Mouse (Mus musculus) limb, embryonic 12.5 days (tissue): ENCODE data around the gene Folr2. TPM values are rescaled to one million over a fixed set of nuclear protein-coding genes. Genes with fewer than 3 reads are reported as not detected.

Source experiments
- ATAC-seq: fragments of 200-750 bp; cut with Nextera tagmentation; 2 replicates; pipeline ENCODE4 v1.8.0; 2017; ENCODE audit warnings: low read depth, moderate TSS enrichment; ENCODE audit not compliant: insufficient number of reproducible peaks, insufficient read depth, low FRiP score, low TSS enrichment
- H3K27ac ChIP-seq: fragments of 300-500 bp; sonication (generic); 2 replicates; pipeline ENCODE4 v1.5.1; 2016; ENCODE audit warnings: mild to moderate bottlenecking, moderate library complexity
- H3K27me3 ChIP-seq: fragments of 300-500 bp; sonication (generic); 2 replicates; pipeline ENCODE4 v1.6.1; 2016; ENCODE audit warnings: mild to moderate bottlenecking, moderate library complexity
- H3K36me3 ChIP-seq: fragments of 300-500 bp; sonication (generic); 2 replicates; pipeline ENCODE4 v1.6.1; 2016; ENCODE audit warnings: mild to moderate bottlenecking, moderate library complexity
- H3K4me1 ChIP-seq: fragments of 300-500 bp; sonication (generic); replicated peaks from 2 replicates; pipeline ENCODE4 v1.6.1; 2016
- H3K4me2 ChIP-seq: fragments of 300-500 bp; sonication (generic); 2 replicates; pipeline ENCODE4 v1.6.1; 2016; ENCODE audit warnings: mild to moderate bottlenecking, moderate library complexity
- H3K4me3 ChIP-seq: fragments of 300-500 bp; sonication (generic); replicated peaks from 2 replicates; pipeline ENCODE4 v1.5.1; 2016; ENCODE audit warnings: mild to moderate bottlenecking
- H3K9ac ChIP-seq: fragments of 300-500 bp; sonication (generic); replicated peaks from 2 replicates; pipeline ENCODE4 v1.6.1; 2016; ENCODE audit warnings: mild to moderate bottlenecking, moderate library complexity
- H3K9me3 ChIP-seq: fragments of 300-500 bp; sonication (generic); 2 replicates; pipeline ENCODE4 v1.6.1; 2016; ENCODE audit warnings: mild to moderate bottlenecking, moderate library complexity
- WGBS: fragments of 180-500 bp; shearing (Covaris S2); methylation state at CpG from one replicate; pipeline ENCODE4 v1.1.7; 2016; 5-methylcytosine and 5-hydroxymethylcytosine counted together
- polyA plus RNA-seq: library from polyadenylated mRNA; unstranded; fragments of >200 nt; fragmentation: Nextera tagmentation; extraction: Ambion mirVana; gene quantifications from 2 replicates; pipeline ENCODE4 v1.2.1, GENCODE M21; 2016

Folr2 gene
- polyA plus RNA-seq, 1 experiment from 2014 or later: not detected

DNA sequence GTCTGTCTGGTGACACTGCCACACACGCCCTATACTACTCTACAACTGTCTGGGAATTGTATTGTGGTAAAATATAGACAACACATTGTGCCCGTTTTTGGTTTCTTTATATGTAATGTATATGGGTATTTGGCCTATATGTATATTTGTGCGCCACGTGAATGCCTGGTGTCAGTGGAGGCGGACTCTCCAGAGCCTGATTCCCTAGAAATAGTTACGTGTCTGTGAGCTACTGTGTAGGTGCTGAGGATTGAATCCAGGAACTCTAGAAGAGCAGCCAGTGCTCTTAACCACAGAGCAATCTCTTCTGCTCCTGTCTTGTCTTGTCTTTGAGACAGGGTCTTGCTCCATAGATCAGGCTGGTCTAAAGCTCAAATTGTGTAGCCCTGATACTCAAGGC is 29.3 kb upstream of the Folr2 start:
- H3K4me1 ChIP-seq: no peaks in the 10 kb centered on the region
- 82% methylated on average over 6 of the region's 6 CpGs for WGBS
- H3K9me3 ChIP-seq: no peaks in the 10 kb centered on the region
- H3K4me3 ChIP-seq: no peak overlapping the region
- ATAC-seq: no peak
- H3K27ac ChIP-seq: no peak overlapping the region
- H3K4me2 ChIP-seq: no peak overlapping the region
- H3K9ac ChIP-seq: no peak overlapping the region
- peaks cover 3% of the 10 kb centered on the region; the same call in 1 of the 2 replicates for H3K27me3 ChIP-seq
- no peaks in the 10 kb centered on the region for H3K36me3 ChIP-seq

DNA sequence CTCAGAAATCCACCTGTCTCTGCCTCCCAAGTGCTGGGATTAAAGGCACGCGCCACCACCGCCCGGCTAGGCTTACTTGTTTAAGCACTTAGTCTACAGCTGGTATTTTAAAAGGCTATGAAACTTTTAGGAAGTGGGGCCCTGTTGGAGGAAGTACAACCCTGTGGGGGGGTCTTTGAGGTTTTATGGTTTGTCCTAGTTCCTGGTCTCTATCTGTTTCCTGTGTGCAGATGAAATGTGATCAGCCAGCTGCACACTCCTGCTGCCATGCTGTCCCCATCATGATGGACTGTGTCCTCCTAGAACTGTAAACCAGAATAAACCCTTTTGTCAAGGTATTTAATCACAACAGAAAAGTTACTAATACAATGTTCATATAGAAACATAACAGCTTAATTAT is 27.2 kb upstream of the Folr2 start:
- H3K4me1 ChIP-seq: no peaks in the 10 kb centered on the region
- WGBS: 86% methylated on average over 4 of the region's 4 CpGs
- no peaks in the 10 kb centered on the region for H3K36me3 ChIP-seq
- H3K4me2 ChIP-seq: no peak overlapping the region
- H3K9ac ChIP-seq: no peak overlapping the region
- ATAC-seq: no peak
- no peak overlapping the region for H3K4me3 ChIP-seq
- no peak overlapping the region for H3K27ac ChIP-seq
- H3K9me3 ChIP-seq: no peaks in the 10 kb centered on the region
- no peaks in the 10 kb centered on the region for H3K27me3 ChIP-seq

DNA sequence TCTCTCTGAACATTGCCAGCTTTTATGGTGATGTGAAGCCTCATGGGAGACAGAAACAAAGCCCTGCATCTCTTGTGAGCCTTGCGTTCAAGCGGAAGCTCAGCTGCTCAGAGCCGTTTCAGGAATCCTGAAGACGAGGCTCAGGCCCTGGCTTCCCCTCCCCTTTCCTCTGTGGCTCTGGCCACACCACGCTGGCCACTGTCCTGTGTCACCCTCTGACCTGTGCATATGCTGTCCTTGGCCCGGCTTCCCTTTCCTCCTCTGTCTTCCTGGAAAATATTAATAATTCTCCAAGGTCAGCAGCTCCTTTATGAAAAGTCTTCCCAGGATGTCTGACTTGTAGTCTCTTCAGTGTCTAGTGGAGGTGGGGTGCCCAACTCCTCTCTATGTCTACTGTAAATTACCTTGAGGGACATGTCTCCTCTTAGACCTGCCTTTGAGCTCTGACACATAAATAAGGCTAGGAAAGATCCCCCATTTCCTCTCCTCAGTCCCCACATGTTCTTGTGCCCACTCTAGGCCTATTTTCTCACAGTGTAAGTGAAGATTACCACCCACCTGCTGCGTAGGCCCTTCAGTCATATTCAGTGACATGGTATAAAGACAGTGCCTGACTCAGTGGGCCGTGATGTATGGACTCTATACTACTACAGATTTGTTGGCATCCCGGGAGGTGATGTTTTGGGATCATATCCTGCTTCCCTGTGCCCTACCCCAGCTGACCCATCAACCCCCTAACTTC is 25.6 kb upstream of the Folr2 start:
- no peak overlapping the region for H3K9ac ChIP-seq
- no peaks in the 10 kb centered on the region for H3K36me3 ChIP-seq
- no peak overlapping the region for H3K4me3 ChIP-seq
- H3K27ac ChIP-seq: no peak overlapping the region
- H3K4me1 ChIP-seq: no peaks in the 10 kb centered on the region
- no peaks in the 10 kb centered on the region for H3K27me3 ChIP-seq
- no peaks in the 10 kb centered on the region for H3K9me3 ChIP-seq
- H3K4me2 ChIP-seq: no peak overlapping the region
- no peak; the same call in 1 of the 2 replicates for ATAC-seq
- 69% methylated on average over 9 of the region's 9 CpGs for WGBS

DNA sequence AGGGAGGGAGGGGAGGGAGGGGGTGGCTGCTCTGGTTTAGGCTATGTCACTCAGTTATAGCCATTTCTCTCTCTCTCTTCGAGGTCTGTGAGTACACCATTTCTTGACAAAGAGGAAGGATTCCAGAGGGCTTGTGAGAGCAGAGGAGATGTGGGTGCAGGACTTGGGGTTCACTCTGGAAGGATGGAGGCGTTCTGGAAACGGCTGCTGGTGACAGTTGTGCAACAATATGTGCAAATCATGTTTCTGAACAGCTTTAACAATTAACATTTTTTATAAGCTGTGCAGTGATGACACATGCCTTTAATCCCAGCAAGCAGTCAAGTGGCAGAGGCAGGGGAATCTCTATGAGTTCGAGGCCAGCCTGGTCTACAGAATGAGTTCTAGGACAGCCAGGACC is 23.9 kb upstream of the Folr2 start:
- no peak overlapping the region for H3K4me2 ChIP-seq

DNA sequence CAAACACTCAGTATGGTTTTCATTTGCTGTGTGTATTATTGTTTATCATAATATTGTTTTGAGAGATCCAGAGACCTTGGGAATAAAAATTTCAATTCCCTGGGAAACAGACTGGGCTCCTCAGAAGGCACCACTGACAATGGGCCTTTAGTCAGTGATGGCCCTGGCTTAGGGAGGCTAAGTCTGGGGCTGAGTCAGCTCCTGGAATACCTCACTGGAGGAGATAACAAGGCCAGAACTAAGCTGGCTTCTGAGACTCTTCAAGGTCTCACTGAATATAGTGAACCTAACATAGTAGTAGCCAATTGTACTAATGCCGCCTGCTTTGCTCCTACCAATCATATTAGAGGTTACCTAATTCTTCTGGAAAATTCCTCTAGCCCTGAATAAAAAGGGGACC is 19.0 kb upstream of the Folr2 start:
- Histone ChIP-seq H3K9me3 (no peaks in the 10 kb centered on the region), H3K36me3 (no peaks in the 10 kb centered on the region), H3K9ac (no peak overlapping the region), H3K27me3 (no peaks in the 10 kb centered on the region), H3K4me1 (no peaks in the 10 kb centered on the region), H3K4me2 (no peak overlapping the region), H3K4me3 (no peak overlapping the region), H3K27ac (no peak overlapping the region)
- ATAC-seq: no peak
- 91% methylated on average over 1 of the region's 1 CpGs for WGBS

More for the DNA sequence above, 23.9 kb upstream of the Folr2 start:
- Histone ChIP-seq H3K36me3 (no peaks in the 10 kb centered on the region), H3K27me3 (no peaks in the 10 kb centered on the region), H3K4me1 (no peaks in the 10 kb centered on the region), H3K4me3 (no peak overlapping the region), H3K9ac (no peak overlapping the region), H3K27ac (no peak overlapping the region), H3K9me3 (no peaks in the 10 kb centered on the region)
- ATAC-seq: no peak
- WGBS: 77% methylated on average over 4 of the region's 4 CpGs

DNA sequence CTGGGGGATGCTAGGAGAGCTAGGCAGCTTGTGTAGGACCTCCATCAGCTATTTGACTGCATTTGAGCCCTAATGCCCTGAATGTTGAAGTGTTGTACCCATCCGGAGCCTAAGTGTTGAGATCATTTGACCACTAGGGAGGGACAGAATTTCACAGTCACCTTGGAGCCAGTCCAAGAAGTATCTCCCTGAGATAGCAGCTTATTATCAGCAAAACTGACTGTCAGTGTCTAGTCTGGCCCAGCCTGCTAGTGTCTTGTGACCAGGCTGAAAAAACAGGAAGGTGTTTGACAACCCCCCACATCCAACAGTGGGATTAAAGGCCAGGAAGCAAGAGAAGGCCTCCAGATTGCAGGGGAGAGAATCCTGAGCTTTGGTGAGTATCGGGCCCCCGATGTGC is 14.3 kb upstream of the Folr2 start:
- Histone ChIP-seq H3K27ac (no peak overlapping the region), H3K36me3 (no peaks in the 10 kb centered on the region), H3K9ac (no peak overlapping the region), H3K4me1 (no peaks in the 10 kb centered on the region), H3K4me2 (no peak overlapping the region), H3K27me3 (no peaks in the 10 kb centered on the region), H3K9me3 (no peaks in the 10 kb centered on the region), H3K4me3 (no peak overlapping the region)
- 92% methylated on average over 3 of the region's 3 CpGs for WGBS
- ATAC-seq: no peak

DNA sequence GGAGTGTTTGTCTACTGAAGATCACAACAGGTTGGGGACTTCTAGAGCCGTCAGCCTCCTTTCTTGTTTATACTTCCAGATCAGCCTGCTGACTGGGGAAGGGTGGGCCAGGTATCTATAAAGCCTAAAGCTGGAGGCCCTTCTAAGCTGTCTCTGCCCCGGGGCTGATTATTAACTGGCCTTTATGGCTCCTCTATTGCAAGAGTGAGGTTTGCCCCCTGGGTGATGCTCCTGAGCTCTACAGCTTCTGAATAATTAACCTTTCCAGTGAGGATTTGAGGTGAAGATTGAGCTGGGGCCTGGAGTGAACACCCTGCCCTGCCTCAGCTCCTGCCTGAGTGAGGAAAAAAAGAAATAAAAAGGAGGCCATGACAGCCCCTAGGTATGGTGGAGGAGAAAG is 13.6 kb upstream of the Folr2 start, which contains the start of gene Folr1:
Folr1 (minus strand) TSS at position 160 of the 400 bp plus-strand sequence.
- Histone ChIP-seq H3K27me3 (no peaks in the 10 kb centered on the region), H3K4me3 (no peak within 1 kb of the TSS), H3K4me2 (no peak within 1 kb of the TSS), H3K9me3 (no peaks in the 10 kb centered on the region), H3K9ac (no peak within 1 kb of the TSS), H3K27ac (no peak within 1 kb of the TSS), H3K4me1 (no peaks in the 10 kb centered on the region), H3K36me3 (no peaks in the 10 kb centered on the region)
- ATAC-seq: no peak
- 47% methylated on average over 2 of the region's 2 CpGs for WGBS

DNA sequence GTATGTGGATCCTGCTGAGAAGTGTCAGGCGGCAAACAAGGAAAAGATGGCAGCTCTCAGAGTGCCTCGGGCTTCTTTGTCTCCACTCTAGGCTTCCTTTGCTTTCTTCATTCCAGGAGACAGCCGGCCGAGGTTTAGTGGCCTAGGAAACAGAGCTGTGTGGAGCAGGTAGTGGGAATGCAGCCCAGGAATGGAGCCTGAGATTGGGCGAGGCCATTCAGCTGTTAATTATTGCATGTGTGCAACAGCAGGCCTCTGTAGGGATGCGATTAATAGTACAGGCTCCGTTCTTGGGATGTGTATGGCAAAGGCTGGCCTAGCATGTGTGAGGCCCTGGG is 12.1 kb upstream of the Folr2 start:
- H3K4me1 ChIP-seq: no peaks in the 10 kb centered on the region
- 75% methylated on average over 7 of the region's 7 CpGs for WGBS

DNA sequence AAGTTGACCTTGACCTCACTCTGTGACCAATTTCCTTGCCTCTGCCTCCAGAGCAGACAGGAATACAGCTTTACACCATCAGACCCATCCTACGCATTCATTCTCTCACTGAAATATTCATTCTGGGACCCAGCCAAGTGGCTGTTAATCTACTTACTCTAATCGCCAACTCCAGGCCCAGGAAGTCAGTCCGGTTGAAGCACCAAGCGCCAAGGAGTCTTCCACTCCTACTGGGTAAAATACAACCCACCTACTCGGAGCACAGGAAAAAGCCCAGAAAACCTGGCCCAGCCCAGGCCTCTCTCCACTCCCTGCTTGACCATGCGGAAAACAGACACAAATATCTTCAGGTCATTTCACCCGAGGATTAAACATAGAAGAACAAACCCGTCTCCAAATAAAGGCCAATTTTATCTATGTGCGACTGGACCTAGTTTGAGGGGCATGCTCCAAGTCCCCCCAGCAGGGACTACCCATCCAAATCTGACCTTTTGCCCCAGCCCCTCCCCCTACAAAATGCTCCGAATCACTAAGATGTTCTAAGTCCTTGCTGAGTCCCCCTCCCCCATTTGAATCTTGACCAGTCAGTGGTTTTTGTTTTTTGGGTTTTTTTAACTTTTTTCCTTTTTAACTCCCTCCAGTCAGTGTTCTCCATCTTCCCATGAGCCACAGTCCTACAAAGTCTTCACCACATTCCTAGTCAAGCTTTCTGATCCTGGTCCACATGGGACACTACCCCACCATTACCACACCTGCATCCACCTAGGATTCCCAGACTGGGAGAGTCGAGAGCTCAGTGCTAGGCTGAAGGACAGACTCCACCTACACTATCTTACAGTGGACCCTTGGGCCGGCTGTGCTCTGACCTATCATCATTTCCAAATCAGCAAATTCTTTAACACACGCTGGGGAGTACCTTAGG is 11.5 kb upstream of the Folr2 start:
- Histone ChIP-seq H3K27me3 (no peaks in the 10 kb centered on the region), H3K36me3 (no peaks in the 10 kb centered on the region), H3K9ac (no peak overlapping the region), H3K4me3 (no peak overlapping the region), H3K27ac (no peak overlapping the region), H3K9me3 (no peaks in the 10 kb centered on the region), H3K4me1 (no peaks in the 10 kb centered on the region), H3K4me2 (no peak overlapping the region)
- WGBS: 83% methylated on average over 13 of the region's 13 CpGs
- ATAC-seq: no peak

More for the DNA sequence above, 12.1 kb upstream of the Folr2 start:
- Histone ChIP-seq H3K4me3 (no peak overlapping the region), H3K36me3 (no peaks in the 10 kb centered on the region), H3K9me3 (no peaks in the 10 kb centered on the region), H3K27ac (no peak overlapping the region), H3K4me2 (no peak overlapping the region), H3K9ac (no peak overlapping the region), H3K27me3 (no peaks in the 10 kb centered on the region)
- ATAC-seq: no peak

DNA sequence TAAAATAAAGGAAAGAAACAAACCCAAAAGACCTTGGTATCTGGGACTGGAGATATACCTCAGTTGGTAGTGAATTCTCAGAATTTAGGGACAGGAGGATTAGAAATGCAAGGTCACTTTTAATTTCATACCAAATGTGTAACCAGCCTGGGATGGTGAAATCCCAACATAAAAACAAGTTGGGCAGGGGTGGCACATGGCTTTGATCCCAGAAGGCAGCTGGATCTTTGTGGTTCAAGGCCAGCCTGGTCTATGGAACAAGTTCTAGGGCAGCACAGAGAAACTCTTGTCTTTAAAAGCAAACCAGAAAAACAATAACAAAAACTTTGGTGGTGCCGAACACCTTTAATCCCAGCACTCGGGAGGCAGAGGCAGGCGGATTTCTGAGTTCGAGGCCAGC is 10.5 kb upstream of the Folr2 start:
- Histone ChIP-seq H3K4me3 (no peak overlapping the region), H3K9me3 (no peaks in the 10 kb centered on the region), H3K4me2 (no peak overlapping the region), H3K36me3 (no peaks in the 10 kb centered on the region), H3K27ac (no peak overlapping the region), H3K4me1 (no peaks in the 10 kb centered on the region), H3K9ac (no peak overlapping the region), H3K27me3 (no peaks in the 10 kb centered on the region)
- 95% methylated on average over 4 of the region's 4 CpGs for WGBS
- no peak for ATAC-seq

DNA sequence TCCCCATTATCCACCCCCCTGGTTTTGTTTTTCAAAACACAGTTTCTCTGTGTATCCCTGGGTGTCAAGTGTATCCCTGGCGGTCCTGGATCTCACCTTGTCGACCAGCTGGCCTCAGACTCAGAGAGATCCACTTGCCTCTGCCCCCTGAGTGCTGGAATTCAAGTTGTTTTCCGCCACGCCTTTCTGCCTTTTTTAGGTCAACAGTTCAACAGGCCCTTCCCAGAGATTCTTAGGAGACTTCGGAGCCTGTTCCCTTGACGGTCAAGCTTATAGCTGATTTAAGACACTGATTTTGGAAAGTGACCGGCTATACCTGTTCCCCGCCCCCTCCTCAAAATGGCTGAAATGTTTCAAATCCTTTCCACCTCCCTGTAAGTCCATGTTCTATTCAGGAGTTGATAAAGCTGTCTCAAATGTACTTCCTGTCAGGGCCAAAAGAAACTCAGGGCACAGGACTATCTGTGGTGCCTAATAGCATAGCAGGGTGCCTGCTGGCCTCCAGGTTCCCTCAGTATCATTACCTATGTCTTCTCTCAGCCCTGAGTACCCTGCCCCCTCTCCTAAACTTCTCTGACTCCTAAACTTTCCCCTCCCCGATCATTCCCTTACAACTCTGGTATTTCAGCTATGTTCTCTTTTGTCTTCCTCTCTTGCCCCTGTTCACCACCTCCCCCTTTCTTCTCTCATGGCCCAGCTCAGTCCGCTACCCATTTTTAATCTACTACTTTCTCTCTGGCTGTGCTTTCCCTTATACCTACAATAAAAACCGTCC is 9.7 kb upstream of the Folr2 start:
- no peaks in the 10 kb centered on the region for H3K27me3 ChIP-seq
- no peak overlapping the region for H3K27ac ChIP-seq
- H3K36me3 ChIP-seq: no peaks in the 10 kb centered on the region
- no peak for ATAC-seq
- H3K4me2 ChIP-seq: no peak overlapping the region
- no peaks in the 10 kb centered on the region for H3K4me1 ChIP-seq
- no peaks in the 10 kb centered on the region for H3K9me3 ChIP-seq
- H3K4me3 ChIP-seq: no peak overlapping the region
- H3K9ac ChIP-seq: no peak overlapping the region
- 82% methylated on average over 11 of the region's 11 CpGs for WGBS
